Mouse (Mus musculus): ENCODE results near the gene Glo1. TPM values are rescaled to one million over a fixed set of nuclear protein-coding genes. Genes with fewer than 3 reads are reported as not detected.
"Not testable (repeated sequence)": the region's sequence is repeated elsewhere in the genome, so short reads cannot be mapped to it uniquely, and the experiment has no call there.

The Glo1 gene
- polyA plus RNA-seq, 1 experiment, result 80.9 TPM

GRCm38 (mm10) chr17:30657530-30658151 is 31.0 kb upstream of the Glo1 start:
- H3K27ac ChIP-seq (ENCODE audit: control insufficient read depth, insufficient read depth, low read depth, low read length, poor library complexity), result no peak overlapping the region
- WGBS, result 54% methylated on average over 8 of the region's 8 CpGs
- H3K4me1 ChIP-seq (ENCODE audit: control insufficient read depth, insufficient read depth, low read length), result no peaks in the 10 kb centered on the region
- no peak overlapping the region for H3K4me3 ChIP-seq (replicated peaks; ENCODE audit: control insufficient read depth, low read depth, low read length)
- TF ChIP-seq CTCF (IDR thresholded peaks at IDR 0.05; ENCODE audit: control insufficient read depth, insufficient read depth, low read length), result no peak
- no peak for TF ChIP-seq POLR2A (IDR thresholded peaks at IDR 0.05; ENCODE audit: borderline replicate concordance, control insufficient read depth, low read depth, low read length)

GRCm38 (mm10) chr17:30653010-30653409 is 26.3 kb upstream of the Glo1 start:
- 92% methylated on average over 6 of the region's 6 CpGs for whole genome bisulfite sequencing
- TF ChIP-seq CTCF (IDR thresholded peaks at IDR 0.05; ENCODE audit: control insufficient read depth, insufficient read depth, low read length) (peak; percentile 41), POLR2A (IDR thresholded peaks at IDR 0.05; ENCODE audit: borderline replicate concordance, control insufficient read depth, low read depth, low read length) (no peak)
- Histone ChIP-seq H3K4me3 (replicated peaks; ENCODE audit: control insufficient read depth, low read depth, low read length) (no peak overlapping the region), H3K27ac (ENCODE audit: control insufficient read depth, insufficient read depth, low read depth, low read length, poor library complexity) (no peak overlapping the region), H3K4me1 (ENCODE audit: control insufficient read depth, insufficient read depth, low read length) (no peaks in the 10 kb centered on the region)

GRCm38 (mm10) chr17:30648770-30649169 is 22.1 kb upstream of the Glo1 start:
- no peaks in the 10 kb centered on the region for H3K4me1 ChIP-seq (ENCODE audit: control insufficient read depth, insufficient read depth, low read length)
- no peak overlapping the region for H3K27ac ChIP-seq (ENCODE audit: control insufficient read depth, insufficient read depth, low read depth, low read length, poor library complexity)
- H3K4me3 ChIP-seq (replicated peaks; ENCODE audit: control insufficient read depth, low read depth, low read length), result no peak overlapping the region
- 91% methylated on average over 3 of the region's 3 CpGs for WGBS
- TF ChIP-seq CTCF (IDR thresholded peaks at IDR 0.05; ENCODE audit: control insufficient read depth, insufficient read depth, low read length) (peak; percentile 28; the same call in 1 of the 2 replicates), POLR2A (IDR thresholded peaks at IDR 0.05; ENCODE audit: borderline replicate concordance, control insufficient read depth, low read depth, low read length) (no peak)

- WGBS, result 78% methylated on average over 5 of the region's 5 CpGs
- Histone ChIP-seq H3K27ac (ENCODE audit: control insufficient read depth, insufficient read depth, low read depth, low read length, poor library complexity) (no peak overlapping the region), H3K4me3 (replicated peaks; ENCODE audit: control insufficient read depth, low read depth, low read length) (no peak overlapping the region)
Measured at GRCm38 (mm10) chr17:30640896-30641295, 14.2 kb upstream of the Glo1 start.

GRCm38 (mm10) chr17:30638996-30639395 is 12.3 kb upstream of the Glo1 start:
- Histone ChIP-seq H3K4me1 (ENCODE audit: control insufficient read depth, insufficient read depth, low read length) (no peaks in the 10 kb centered on the region), H3K27ac (ENCODE audit: control insufficient read depth, insufficient read depth, low read depth, low read length, poor library complexity) (no peak overlapping the region), H3K4me3 (replicated peaks; ENCODE audit: control insufficient read depth, low read depth, low read length) (no peak overlapping the region)
- no peak for TF ChIP-seq POLR2A (IDR thresholded peaks at IDR 0.05; ENCODE audit: borderline replicate concordance, control insufficient read depth, low read depth, low read length)
- TF ChIP-seq CTCF (IDR thresholded peaks at IDR 0.05; ENCODE audit: control insufficient read depth, insufficient read depth, low read length), result no peak
- WGBS, result 79% methylated on average over 2 of the region's 2 CpGs

More at GRCm38 (mm10) chr17:30640896-30641295, 14.2 kb upstream of the Glo1 start:
- no peaks in the 10 kb centered on the region for H3K4me1 ChIP-seq (ENCODE audit: control insufficient read depth, insufficient read depth, low read length)
- TF ChIP-seq CTCF (IDR thresholded peaks at IDR 0.05; ENCODE audit: control insufficient read depth, insufficient read depth, low read length) (no peak), POLR2A (IDR thresholded peaks at IDR 0.05; ENCODE audit: borderline replicate concordance, control insufficient read depth, low read depth, low read length) (no peak)

GRCm38 (mm10) chr17:30637714-30638113 is 11.0 kb upstream of the Glo1 start:
- 67% methylated on average over 1 of the region's 1 CpGs for WGBS
- TF ChIP-seq CTCF (IDR thresholded peaks at IDR 0.05; ENCODE audit: control insufficient read depth, insufficient read depth, low read length), result no peak
- TF ChIP-seq POLR2A (IDR thresholded peaks at IDR 0.05; ENCODE audit: borderline replicate concordance, control insufficient read depth, low read depth, low read length), result no peak

GRCm38 (mm10) chr17:30635367-30635766 is 8.7 kb upstream of the Glo1 start:
- no peak overlapping the region for H3K27ac ChIP-seq (ENCODE audit: control insufficient read depth, insufficient read depth, low read depth, low read length, poor library complexity)
- no peak for TF ChIP-seq CTCF (IDR thresholded peaks at IDR 0.05; ENCODE audit: control insufficient read depth, insufficient read depth, low read length)
- no peak for TF ChIP-seq POLR2A (IDR thresholded peaks at IDR 0.05; ENCODE audit: borderline replicate concordance, control insufficient read depth, low read depth, low read length)
- no peaks in the 10 kb centered on the region; the same call in 1 of the 2 replicates for H3K4me1 ChIP-seq (ENCODE audit: control insufficient read depth, insufficient read depth, low read length)
- 79% methylated on average over 17 of the region's 17 CpGs for WGBS
- H3K4me3 ChIP-seq (replicated peaks; ENCODE audit: control insufficient read depth, low read depth, low read length), result no peak overlapping the region

More at GRCm38 (mm10) chr17:30637714-30638113, 11.0 kb upstream of the Glo1 start:
- H3K4me1 ChIP-seq (ENCODE audit: control insufficient read depth, insufficient read depth, low read length), result no peaks in the 10 kb centered on the region
- no peak overlapping the region for H3K27ac ChIP-seq (ENCODE audit: control insufficient read depth, insufficient read depth, low read depth, low read length, poor library complexity)
- no peak overlapping the region for H3K4me3 ChIP-seq (replicated peaks; ENCODE audit: control insufficient read depth, low read depth, low read length)

GRCm38 (mm10) chr17:30624132-30624531 is 2.5 kb downstream of the Glo1 start, which contains the start of gene Dnah8:
Gene Dnah8, plus strand, starts transcription at chr17:30624354.
- no CpG with 5 or more reads among the region's 20 CpGs for WGBS
- H3K4me1 ChIP-seq (ENCODE audit: control insufficient read depth, insufficient read depth, low read length); H3K4me3 ChIP-seq (replicated peaks; ENCODE audit: control insufficient read depth, low read depth, low read length); H3K27ac ChIP-seq (ENCODE audit: control insufficient read depth, insufficient read depth, low read depth, low read length, poor library complexity): not testable (repeated sequence)

- no peaks in the 10 kb centered on the region; the same call in 1 of the 2 replicates for H3K4me1 ChIP-seq (ENCODE audit: control insufficient read depth, insufficient read depth, low read length)
- 62% methylated on average over 3 of the region's 3 CpGs for WGBS
- no peak overlapping the region for H3K27ac ChIP-seq (ENCODE audit: control insufficient read depth, insufficient read depth, low read depth, low read length, poor library complexity)
- H3K4me3 ChIP-seq (replicated peaks; ENCODE audit: control insufficient read depth, low read depth, low read length), result no peak overlapping the region
- no peak for TF ChIP-seq CTCF (IDR thresholded peaks at IDR 0.05; ENCODE audit: control insufficient read depth, insufficient read depth, low read length)
Measured at GRCm38 (mm10) chr17:30623200-30623599, 3.5 kb downstream of the Glo1 start.

Measured in bone marrow, adult 2 months (tissue).